Mouse (Mus musculus) limb, embryonic 14.5 days (tissue): ENCODE data around the gene Plekha1. TPM values are rescaled to one million over a fixed set of nuclear protein-coding genes. Genes with fewer than 3 reads are reported as not detected.

Source experiments
- ATAC-seq: fragments of 200-750 bp; cut with Nextera tagmentation; 2 replicates; pipeline ENCODE4 v1.8.0; 2017; ENCODE audit warnings: low read depth, moderate number of reproducible peaks, moderate TSS enrichment; ENCODE audit not compliant: low FRiP score
- DNase-seq: peaks from one replicate; pipeline ENCODE4 v3.0.0-alpha.2; 2015; ENCODE audit warnings: low spot score
- H3K27ac ChIP-seq: fragments of 300-500 bp; sonication (generic); replicated peaks from 2 replicates; pipeline ENCODE4 v1.5.1; 2014; ENCODE audit warnings: low read depth, mild to moderate bottlenecking, low read length, moderate library complexity, mixed read lengths
- H3K27me3 ChIP-seq: fragments of 300-500 bp; sonication (generic); 2 replicates; pipeline ENCODE4 v1.6.1; 2014; ENCODE audit warnings: low read length, mixed read lengths; ENCODE audit not compliant: control insufficient read depth, insufficient read depth
- H3K36me3 ChIP-seq: fragments of 300-500 bp; sonication (generic); 2 replicates; pipeline ENCODE4 v1.6.1; 2014; ENCODE audit warnings: mild to moderate bottlenecking, low read length, moderate library complexity, mixed read lengths; ENCODE audit not compliant: control insufficient read depth, insufficient read depth
- H3K4me1 ChIP-seq: fragments of 300-500 bp; sonication (generic); 2 replicates; pipeline ENCODE4 v1.6.1; 2014; ENCODE audit warnings: antibody characterized with exemption, low read length, mixed read lengths; ENCODE audit not compliant: control insufficient read depth, insufficient read depth
- H3K4me2 ChIP-seq: fragments of 300-500 bp; sonication (generic); replicated peaks from 2 replicates; pipeline ENCODE4 v1.6.1; 2014; ENCODE audit warnings: low read depth, mild to moderate bottlenecking, low read length, moderate library complexity; ENCODE audit not compliant: severe bottlenecking
- H3K4me3 ChIP-seq: fragments of 300-500 bp; sonication (generic); replicated peaks from 2 replicates; pipeline ENCODE4 v1.5.1; 2014; ENCODE audit warnings: low read length
- H3K9ac ChIP-seq: fragments of 300-500 bp; sonication (generic); 2 replicates; pipeline ENCODE4 v1.6.1; 2014; ENCODE audit warnings: mild to moderate bottlenecking, low read depth, low read length, moderate library complexity; ENCODE audit not compliant: severe bottlenecking
- H3K9me3 ChIP-seq: fragments of 300-500 bp; sonication (generic); 2 replicates; pipeline ENCODE4 v1.6.1; 2016; ENCODE audit warnings: low read length; ENCODE audit not compliant: control insufficient read depth
- POLR2A ChIP-seq: fragments of 200-500 bp; IDR thresholded peaks from 2 replicates; pipeline ENCODE4 v1.8.0; 2012; ENCODE audit warnings: inconsistent platforms, mild to moderate bottlenecking, moderate library complexity, borderline replicate concordance; ENCODE audit not compliant: insufficient read depth, insufficient read length; ENCODE audit errors: extremely low read depth
- WGBS: fragments of 180-500 bp; shearing (Covaris S2); extraction: QIAGEN DNeasy Blood & Tissue Kit; methylation state at CpG from one replicate; pipeline ENCODE4 v1.1.7; 2014; 5-methylcytosine and 5-hydroxymethylcytosine counted together
- polyA plus RNA-seq, 2 experiments: library from polyadenylated mRNA; depleted of rRNA in 1 of 2; stranded (reverse) in 1 of 2; unstranded in 1 of 2; fragments of >200 nt; fragmentation: Nextera tagmentation in 1 of 2; extraction: Ambion mirVana in 1 of 2; gene quantifications; 2 replicates each; pipeline versions ENCODE4 v1.2.1 to v1.2.3; 2012 to 2014

The Plekha1 gene
- polyA plus RNA-seq, 2 experiments, result 34.8 to 47.9 TPM

- Histone ChIP-seq H3K36me3 (peaks cover 17% of the 10 kb centered on the region), H3K4me3 (no peak overlapping the region), H3K4me1 (no peaks in the 10 kb centered on the region), H3K9ac (no peak overlapping the region), H3K4me2 (no peak overlapping the region), H3K27ac (no peak overlapping the region), H3K9me3 (no peaks in the 10 kb centered on the region), H3K27me3 (no peaks in the 10 kb centered on the region)
- DNase-seq (no peak), ATAC-seq (no peak)
- TF ChIP-seq POLR2A, result no peak
- 89% methylated on average over 13 of the region's 13 CpGs for WGBS
These were observed 39.2 kb downstream of the Plekha1 start for GRCm38 (mm10) chr7:130904571-130905365.

GRCm38 (mm10) chr7:130910841-130911240 lies 45.3 kb downstream of the Plekha1 start:
- Histone ChIP-seq H3K27me3 (no peaks in the 10 kb centered on the region), H3K27ac (no peak overlapping the region), H3K4me1 (no peaks in the 10 kb centered on the region), H3K9ac (no peak overlapping the region), H3K4me3 (no peak overlapping the region), H3K36me3 (peaks cover 19% of the 10 kb centered on the region), H3K9me3 (no peaks in the 10 kb centered on the region), H3K4me2 (no peak overlapping the region)
- DNase-seq (no peak), ATAC-seq (no peak)
- TF ChIP-seq POLR2A, result no peak
- 93% methylated on average over 14 of the region's 14 CpGs for WGBS

GRCm38 (mm10) chr7:130914693-130915363 lies 49.3 kb downstream of the Plekha1 start:
- ATAC-seq, result no peak
- H3K27me3 ChIP-seq, result no peaks in the 10 kb centered on the region
- TF ChIP-seq POLR2A, result no peak
- H3K4me1 ChIP-seq, result no peaks in the 10 kb centered on the region
- H3K9me3 ChIP-seq, result no peaks in the 10 kb centered on the region
- no peak overlapping the region for H3K4me2 ChIP-seq
- peaks cover 16% of the 10 kb centered on the region for H3K36me3 ChIP-seq
- H3K27ac ChIP-seq, result no peak overlapping the region
- DNase-seq, result peak; percentile 61
- WGBS, result 58% methylated on average over 5 of the region's 5 CpGs
- no peak overlapping the region for H3K4me3 ChIP-seq
- H3K9ac ChIP-seq, result no peak overlapping the region

- no peaks in the 10 kb centered on the region for H3K9me3 ChIP-seq
- no peak overlapping the region for H3K9ac ChIP-seq
- no peak overlapping the region for H3K4me3 ChIP-seq
- no peak for DNase-seq
- ATAC-seq, result no peak
- peaks cover 5% of the 10 kb centered on the region; the same call in 1 of the 2 replicates for H3K36me3 ChIP-seq
- no peaks in the 10 kb centered on the region for H3K4me1 ChIP-seq
- no peak overlapping the region for H3K4me2 ChIP-seq
- H3K27ac ChIP-seq, result no peak overlapping the region
- H3K27me3 ChIP-seq, result no peaks in the 10 kb centered on the region
- no peak for TF ChIP-seq POLR2A
- WGBS, result 66% methylated on average over 2 of the region's 2 CpGs
These were observed 52.7 kb downstream of the Plekha1 start for GRCm38 (mm10) chr7:130918260-130918659.

GRCm38 (mm10) chr7:130922981-130923731 lies 57.6 kb downstream of the Plekha1 start:
- H3K9me3 ChIP-seq, result no peaks in the 10 kb centered on the region
- H3K36me3 ChIP-seq, result no peaks in the 10 kb centered on the region
- no peak for DNase-seq
- no peak overlapping the region for H3K9ac ChIP-seq
- H3K4me1 ChIP-seq, result no peaks in the 10 kb centered on the region
- WGBS, result 69% methylated on average over 13 of the region's 13 CpGs
- H3K4me2 ChIP-seq, result no peak overlapping the region
- H3K27ac ChIP-seq, result no peak overlapping the region
- no peak for ATAC-seq
- no peaks in the 10 kb centered on the region for H3K27me3 ChIP-seq
- H3K4me3 ChIP-seq, result no peak overlapping the region
- TF ChIP-seq POLR2A, result no peak
